Mouse (Mus musculus): ENCODE results near the gene Atp9a. TPM values are rescaled to one million over a fixed set of nuclear protein-coding genes. Genes with fewer than 3 reads are reported as not detected.
A peak's percentile ranks its signal among the peaks of the same experiment; 100 is the strongest.

Atp9a gene
- polyA plus RNA-seq, 1 experiment from 2014 or later, result 4.4 TPM

DNA sequence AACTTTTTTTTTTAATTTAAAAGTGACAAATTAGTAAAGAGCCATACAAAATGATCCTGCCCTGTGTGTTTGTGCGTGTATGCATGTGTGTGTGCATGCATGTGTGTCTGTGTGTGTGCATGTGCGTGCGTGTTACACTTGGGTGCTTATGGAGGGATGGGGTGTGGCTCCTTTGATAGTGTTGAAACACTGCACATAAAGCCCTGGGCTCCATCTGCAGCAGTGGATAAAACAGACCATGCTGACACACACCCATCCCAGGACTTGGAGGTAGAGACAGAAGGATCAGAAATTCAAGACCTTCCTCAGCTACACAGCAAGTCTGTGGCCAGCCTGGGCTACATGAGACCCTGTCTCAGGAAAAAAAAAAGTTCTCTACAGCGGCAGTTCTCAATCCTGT lies 76.5 kb downstream of the Atp9a start:
- Histone ChIP-seq H3K27ac (ENCODE audit: low read depth, low read length) (no peak overlapping the region; the same call in 1 of the 2 replicates), H3K27me3 (replicated peaks; ENCODE audit: control insufficient read depth, insufficient read depth, low read length) (no peaks in the 10 kb centered on the region), H3K4me3 (ENCODE audit: low read depth, low read length) (no peak overlapping the region), H3K4me2 (no peak overlapping the region), H3K36me3 (ENCODE audit: control insufficient read depth, insufficient read depth, low read length) (no peaks in the 10 kb centered on the region), H3K9me3 (ENCODE audit: control insufficient read depth, low read length) (no peaks in the 10 kb centered on the region), H3K9ac (ENCODE audit: low read depth, low read length) (no peak overlapping the region), H3K4me1 (replicated peaks; ENCODE audit: control insufficient read depth, insufficient read depth, low read length) (peaks cover 4% of the 10 kb centered on the region)
- DNase-seq (ENCODE audit: low spot score), result no peak
- 70% methylated on average over 4 of the region's 4 CpGs for WGBS
- ATAC-seq (replicated peaks; ENCODE audit: low FRiP score), result peak; percentile 64

GRCm38 (mm10) chr2:168663716-168664115 lies 78.5 kb downstream of the Atp9a start:
- Histone ChIP-seq H3K4me1 (replicated peaks; ENCODE audit: control insufficient read depth, insufficient read depth, low read length) (peaks cover 4% of the 10 kb centered on the region), H3K4me2 (no peak overlapping the region), H3K27me3 (replicated peaks; ENCODE audit: control insufficient read depth, insufficient read depth, low read length) (no peaks in the 10 kb centered on the region), H3K4me3 (ENCODE audit: low read depth, low read length) (no peak overlapping the region), H3K27ac (ENCODE audit: low read depth, low read length) (no peak overlapping the region), H3K36me3 (ENCODE audit: control insufficient read depth, insufficient read depth, low read length) (no peaks in the 10 kb centered on the region), H3K9me3 (ENCODE audit: control insufficient read depth, low read length) (no peaks in the 10 kb centered on the region), H3K9ac (ENCODE audit: low read depth, low read length) (no peak overlapping the region)
- no peak for DNase-seq (ENCODE audit: low spot score)
- no peak for ATAC-seq (replicated peaks; ENCODE audit: low FRiP score)
- WGBS, result 74% methylated on average over 5 of the region's 5 CpGs

DNA sequence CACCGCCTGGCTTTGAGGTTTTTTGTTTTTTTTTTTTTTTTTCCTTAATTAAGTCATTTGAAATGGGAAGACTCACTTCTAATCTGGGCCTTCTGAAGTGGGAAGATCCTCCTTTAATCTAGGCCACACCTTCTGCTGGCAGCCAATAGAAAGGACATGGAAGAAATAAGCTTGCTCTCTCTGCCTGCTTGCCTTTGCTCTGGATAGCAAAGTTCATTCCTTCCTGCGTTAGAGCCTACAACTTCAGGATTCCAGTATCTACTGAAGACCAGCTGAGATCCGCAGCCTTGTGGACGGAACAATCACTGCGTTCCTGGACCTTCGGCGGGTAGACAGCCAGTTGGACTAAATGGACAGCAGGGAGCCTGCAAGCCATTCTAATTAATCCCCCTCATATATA lies 79.0 kb downstream of the Atp9a start:
- H3K9ac ChIP-seq (ENCODE audit: low read depth, low read length), result no peak overlapping the region
- no peak for ATAC-seq (replicated peaks; ENCODE audit: low FRiP score)
- no peak overlapping the region for H3K4me3 ChIP-seq (ENCODE audit: low read depth, low read length)
- no peak for DNase-seq (ENCODE audit: low spot score)
- peaks cover 4% of the 10 kb centered on the region for H3K4me1 ChIP-seq (replicated peaks; ENCODE audit: control insufficient read depth, insufficient read depth, low read length)
- 90% methylated on average over 7 of the region's 7 CpGs for WGBS
- H3K9me3 ChIP-seq (ENCODE audit: control insufficient read depth, low read length), result no peaks in the 10 kb centered on the region
- H3K36me3 ChIP-seq (ENCODE audit: control insufficient read depth, insufficient read depth, low read length), result no peaks in the 10 kb centered on the region
- H3K27me3 ChIP-seq (replicated peaks; ENCODE audit: control insufficient read depth, insufficient read depth, low read length), result no peaks in the 10 kb centered on the region
- H3K4me2 ChIP-seq, result no peak overlapping the region
- H3K27ac ChIP-seq (ENCODE audit: low read depth, low read length), result no peak overlapping the region

DNA sequence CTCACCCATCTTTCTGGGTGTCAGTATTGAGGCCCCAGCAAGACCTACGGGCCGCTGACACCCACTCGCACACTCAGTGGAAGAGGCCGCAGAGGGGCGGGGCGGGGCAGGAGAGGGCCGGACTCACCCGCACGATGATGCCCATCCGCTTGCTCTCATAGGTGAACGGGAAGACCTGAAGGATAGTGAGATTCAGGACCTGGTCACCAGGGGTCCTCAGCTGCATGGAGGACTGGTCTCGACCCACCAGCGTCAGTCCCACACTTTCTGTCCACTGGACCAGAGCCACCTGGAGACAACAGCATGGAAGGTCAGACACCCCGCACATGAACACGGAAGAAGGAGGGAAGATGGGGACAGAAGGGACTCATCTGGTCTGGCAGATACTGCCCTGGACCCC lies 80.4 kb downstream of the Atp9a start:
- no peaks in the 10 kb centered on the region for H3K27me3 ChIP-seq (replicated peaks; ENCODE audit: control insufficient read depth, insufficient read depth, low read length)
- no peak overlapping the region for H3K4me3 ChIP-seq (ENCODE audit: low read depth, low read length)
- H3K9ac ChIP-seq (ENCODE audit: low read depth, low read length), result no peak overlapping the region
- no peak for ATAC-seq (replicated peaks; ENCODE audit: low FRiP score)
- DNase-seq (ENCODE audit: low spot score), result no peak
- H3K4me1 ChIP-seq (replicated peaks; ENCODE audit: control insufficient read depth, insufficient read depth, low read length), result peaks cover 4% of the 10 kb centered on the region
- no peak overlapping the region for H3K27ac ChIP-seq (ENCODE audit: low read depth, low read length)
- H3K4me2 ChIP-seq, result no peak overlapping the region
- WGBS, result 53% methylated on average over 15 of the region's 15 CpGs
- no peaks in the 10 kb centered on the region for H3K36me3 ChIP-seq (ENCODE audit: control insufficient read depth, insufficient read depth, low read length)
- H3K9me3 ChIP-seq (ENCODE audit: control insufficient read depth, low read length), result no peaks in the 10 kb centered on the region

DNA sequence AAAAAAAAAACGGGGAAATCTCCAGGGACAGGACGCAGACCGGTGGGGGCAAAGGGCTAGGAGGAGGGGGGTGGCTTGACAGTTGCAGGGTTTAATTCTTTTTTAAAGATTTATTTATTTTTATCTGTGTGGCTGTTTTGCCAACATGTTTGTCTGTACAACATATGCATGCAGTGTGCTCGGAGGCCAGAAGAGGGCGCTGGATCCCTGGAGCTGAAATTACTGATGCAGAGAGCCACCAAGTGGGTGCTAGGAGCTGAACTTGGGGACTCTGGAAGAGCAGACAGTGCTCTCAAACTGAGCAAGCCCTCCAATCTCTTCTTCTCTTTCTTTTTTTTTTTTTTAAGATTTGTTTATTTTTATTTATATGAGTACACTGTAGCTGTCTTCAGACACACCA lies 81.9 kb downstream of the Atp9a start:
- Histone ChIP-seq H3K9me3 (ENCODE audit: control insufficient read depth, low read length) (no peaks in the 10 kb centered on the region), H3K4me3 (ENCODE audit: low read depth, low read length) (no peak overlapping the region), H3K27me3 (replicated peaks; ENCODE audit: control insufficient read depth, insufficient read depth, low read length) (no peaks in the 10 kb centered on the region), H3K9ac (ENCODE audit: low read depth, low read length) (no peak overlapping the region), H3K4me2 (no peak overlapping the region), H3K36me3 (ENCODE audit: control insufficient read depth, insufficient read depth, low read length) (no peaks in the 10 kb centered on the region), H3K4me1 (replicated peaks; ENCODE audit: control insufficient read depth, insufficient read depth, low read length) (peaks cover 5% of the 10 kb centered on the region; the same call in 1 of the 2 replicates), H3K27ac (ENCODE audit: low read depth, low read length) (no peak overlapping the region)
- no peak for ATAC-seq (replicated peaks; ENCODE audit: low FRiP score)
- no peak for DNase-seq (ENCODE audit: low spot score)
- 43% methylated on average over 5 of the region's 5 CpGs for WGBS

- no peaks in the 10 kb centered on the region for H3K27me3 ChIP-seq (replicated peaks; ENCODE audit: control insufficient read depth, insufficient read depth, low read length)
- no peak overlapping the region for H3K27ac ChIP-seq (ENCODE audit: low read depth, low read length)
- ATAC-seq (replicated peaks; ENCODE audit: low FRiP score) (no peak), DNase-seq (ENCODE audit: low spot score) (no peak)
- no peak overlapping the region for H3K9ac ChIP-seq (ENCODE audit: low read depth, low read length)
- H3K4me2 ChIP-seq, result no peak overlapping the region
- H3K4me1 ChIP-seq (replicated peaks; ENCODE audit: control insufficient read depth, insufficient read depth, low read length), result peaks cover 8% of the 10 kb centered on the region
- H3K4me3 ChIP-seq (ENCODE audit: low read depth, low read length), result no peak overlapping the region
- 73% methylated on average over 11 of the region's 11 CpGs for WGBS
- no peaks in the 10 kb centered on the region for H3K9me3 ChIP-seq (ENCODE audit: control insufficient read depth, low read length)
- no peaks in the 10 kb centered on the region for H3K36me3 ChIP-seq (ENCODE audit: control insufficient read depth, insufficient read depth, low read length)
Measured at GRCm38 (mm10) chr2:168658551-168658950, 83.7 kb downstream of the Atp9a start.

DNA sequence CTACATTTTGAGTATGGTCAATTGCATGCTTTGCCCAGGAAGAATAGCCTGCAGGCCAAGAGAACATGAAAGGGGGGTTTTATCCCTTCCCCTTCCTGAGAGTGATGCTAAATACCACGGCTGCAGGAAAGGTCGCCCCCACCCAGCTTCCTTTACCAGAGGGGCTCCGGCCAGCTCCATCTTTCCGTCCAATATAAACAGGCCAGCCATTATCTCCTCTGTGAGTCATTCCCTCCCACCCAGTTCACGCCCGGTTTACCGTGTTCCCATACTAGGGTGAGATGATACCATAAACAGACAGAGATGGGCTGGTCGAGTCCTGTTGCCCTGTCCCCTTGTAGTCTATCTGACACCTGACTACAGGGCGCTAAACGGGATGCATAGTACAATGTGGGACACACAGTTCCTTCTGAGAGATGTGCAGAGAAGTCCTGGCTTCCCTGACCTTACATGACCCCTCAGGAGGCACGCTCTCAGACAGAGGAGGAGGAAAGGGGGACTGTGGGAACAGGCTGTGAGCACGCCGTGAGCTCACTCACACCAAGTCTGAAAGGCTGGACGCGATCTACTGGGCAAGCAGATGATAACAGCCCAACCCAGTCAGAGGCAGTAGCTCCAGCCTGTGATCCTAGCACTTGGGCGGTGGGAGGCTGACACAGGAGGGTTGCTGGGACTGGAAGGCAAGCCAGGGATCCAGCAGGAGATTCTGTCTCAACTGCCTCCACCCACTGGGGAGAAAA lies 85.5 kb downstream of the Atp9a start:
- ATAC-seq (replicated peaks; ENCODE audit: low FRiP score) (no peak), DNase-seq (ENCODE audit: low spot score) (no peak)
- H3K4me3 ChIP-seq (ENCODE audit: low read depth, low read length), result no peak overlapping the region
- H3K9ac ChIP-seq (ENCODE audit: low read depth, low read length), result no peak overlapping the region
- peaks cover 8% of the 10 kb centered on the region for H3K4me1 ChIP-seq (replicated peaks; ENCODE audit: control insufficient read depth, insufficient read depth, low read length)
- H3K4me2 ChIP-seq, result no peak overlapping the region
- 56% methylated on average over 16 of the region's 16 CpGs for WGBS
- no peaks in the 10 kb centered on the region for H3K36me3 ChIP-seq (ENCODE audit: control insufficient read depth, insufficient read depth, low read length)
- H3K27ac ChIP-seq (ENCODE audit: low read depth, low read length), result no peak overlapping the region
- no peaks in the 10 kb centered on the region for H3K9me3 ChIP-seq (ENCODE audit: control insufficient read depth, low read length)
- H3K27me3 ChIP-seq (replicated peaks; ENCODE audit: control insufficient read depth, insufficient read depth, low read length), result no peaks in the 10 kb centered on the region

- H3K36me3 ChIP-seq (ENCODE audit: control insufficient read depth, insufficient read depth, low read length), result no peaks in the 10 kb centered on the region
- no peak overlapping the region for H3K4me2 ChIP-seq
- peaks cover 8% of the 10 kb centered on the region for H3K4me1 ChIP-seq (replicated peaks; ENCODE audit: control insufficient read depth, insufficient read depth, low read length)
- H3K4me3 ChIP-seq (ENCODE audit: low read depth, low read length), result no peak overlapping the region
- no peak overlapping the region for H3K9ac ChIP-seq (ENCODE audit: low read depth, low read length)
- no peaks in the 10 kb centered on the region for H3K27me3 ChIP-seq (replicated peaks; ENCODE audit: control insufficient read depth, insufficient read depth, low read length)
- ATAC-seq (replicated peaks; ENCODE audit: low FRiP score), result no peak
- no peaks in the 10 kb centered on the region for H3K9me3 ChIP-seq (ENCODE audit: control insufficient read depth, low read length)
- 60% methylated on average over 17 of the region's 17 CpGs for WGBS
- DNase-seq (ENCODE audit: low spot score), result no peak
- H3K27ac ChIP-seq (ENCODE audit: low read depth, low read length), result no peak overlapping the region
Measured at GRCm38 (mm10) chr2:168654983-168655669, 87.1 kb downstream of the Atp9a start.

DNA sequence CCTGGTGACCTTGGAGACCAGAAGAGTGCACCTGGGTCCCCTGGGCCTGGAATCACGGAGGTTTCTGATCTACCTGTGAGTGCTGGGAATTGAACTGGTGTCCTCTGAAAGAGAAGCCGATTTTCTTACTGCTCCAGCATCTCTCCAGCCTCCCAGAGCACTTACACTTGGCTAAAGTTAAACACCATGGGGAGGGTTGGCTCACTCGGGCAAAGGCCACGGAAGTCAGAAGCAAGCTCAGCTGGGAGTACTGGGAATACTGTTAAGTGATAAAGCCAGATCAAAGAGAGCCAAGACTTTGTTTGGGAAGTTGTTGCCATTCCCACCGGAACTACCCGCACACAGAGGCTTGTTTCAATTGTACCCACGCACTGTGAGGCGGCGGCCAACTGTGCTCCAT lies 87.7 kb downstream of the Atp9a start:
- Histone ChIP-seq H3K36me3 (ENCODE audit: control insufficient read depth, insufficient read depth, low read length) (no peaks in the 10 kb centered on the region), H3K4me3 (ENCODE audit: low read depth, low read length) (no peak overlapping the region), H3K27ac (ENCODE audit: low read depth, low read length) (no peak overlapping the region), H3K9me3 (ENCODE audit: control insufficient read depth, low read length) (no peaks in the 10 kb centered on the region), H3K4me2 (no peak overlapping the region), H3K9ac (ENCODE audit: low read depth, low read length) (no peak overlapping the region), H3K27me3 (replicated peaks; ENCODE audit: control insufficient read depth, insufficient read depth, low read length) (no peaks in the 10 kb centered on the region), H3K4me1 (replicated peaks; ENCODE audit: control insufficient read depth, insufficient read depth, low read length) (peaks cover 8% of the 10 kb centered on the region)
- ATAC-seq (replicated peaks; ENCODE audit: low FRiP score), result no peak
- DNase-seq (ENCODE audit: low spot score), result no peak
- 67% methylated on average over 9 of the region's 9 CpGs for WGBS
